Mouse (Mus musculus) ovary, postnatal 14 days (tissue): ENCODE measurements around the gene Hectd1.

ENCODE experiments used
- DNase-seq: peaks from one replicate; pipeline ENCODE4 v3.0.0; 2022; ENCODE audit warnings: low spot score

Hectd1 gene

GRCm38 (mm10) chr12:51703859-51704258 lies 125.5 kb downstream of the Hectd1 start:
- no peak for DNase-seq

- no peak for DNase-seq
These were observed 127.6 kb downstream of the Hectd1 start for GRCm38 (mm10) chr12:51701723-51702122.

- DNase-seq, result no peak
These were observed 129.5 kb downstream of the Hectd1 start for GRCm38 (mm10) chr12:51699623-51700393.

- DNase-seq, result no peak
These were observed 133.2 kb downstream of the Hectd1 start for GRCm38 (mm10) chr12:51696157-51696556.

- no peak for DNase-seq
These were observed 134.4 kb downstream of the Hectd1 start for GRCm38 (mm10) chr12:51694966-51695365.

- no peak for DNase-seq
These were observed 135.2 kb downstream of the Hectd1 start for GRCm38 (mm10) chr12:51694096-51694495.
